Mouse (Mus musculus) MEL (cell line): ENCODE measurements around the gene Sult6b1.

Source experiments
- CHD1 ChIP-seq: IDR thresholded peaks from 2 replicates; pipeline ENCODE4 v1.6.1; 2012; ENCODE audit warnings: low read depth, mild to moderate bottlenecking, inconsistent platforms, low read length, improper control_type of control experiment
- HCFC1 ChIP-seq: IDR thresholded peaks from 2 replicates; pipeline ENCODE4 v1.6.1; 2012; ENCODE audit warnings: low read depth, mild to moderate bottlenecking, inconsistent platforms, low read length, improper control_type of control experiment, moderate library complexity
- POLR2A ChIP-seq, 2 experiments: IDR thresholded peaks; 2 replicates each; pipeline ENCODE4 v1.6.1; 2011 to 2012; ENCODE audit warnings: low read length in 2 of 2, mild to moderate bottlenecking in 2 of 2, control low read depth in 1 of 2, improper control_type of control experiment in 1 of 2, low read depth in 1 of 2, moderate library complexity in 1 of 2; ENCODE audit not compliant: control insufficient read depth in 1 of 2, insufficient read depth in 1 of 2, poor library complexity in 1 of 2
- POLR2AphosphoS2 ChIP-seq: IDR thresholded peaks from 2 replicates; pipeline ENCODE4 v1.6.1; 2011; ENCODE audit warnings: low read length, improper control_type of control experiment
- SMC3 ChIP-seq: IDR thresholded peaks from 2 replicates; pipeline ENCODE4 v1.6.1; 2011; ENCODE audit warnings: low read depth, low read length, improper control_type of control experiment
- TCF12 ChIP-seq: IDR thresholded peaks from 2 replicates; pipeline ENCODE4 v1.6.1; 2014; ENCODE audit warnings: low read depth, mild to moderate bottlenecking, inconsistent platforms, low read length, improper control_type of control experiment, moderate library complexity
- ZMIZ1 ChIP-seq: IDR thresholded peaks from 2 replicates; pipeline ENCODE4 v1.6.1; 2012; ENCODE audit warnings: low read depth, mild to moderate bottlenecking, inconsistent platforms, low read length, improper control_type of control experiment, moderate library complexity

GRCm38 (mm10) chr17:78883291-78883690, 23.5 kb downstream of the Sult6b1 start:
- TF ChIP-seq SMC3, result no peak
- no peak for TF ChIP-seq POLR2A (IDR thresholded peaks at IDR 0.05; ENCODE audit: control insufficient read depth in 1 of 2, insufficient read depth in 1 of 2, low read depth in 1 of 2, low read length in 2 of 2, poor library complexity in 1 of 2)
- no peak for TF ChIP-seq POLR2AphosphoS2
- TF ChIP-seq ZMIZ1, result no peak
- TF ChIP-seq HCFC1, result no peak
- TF ChIP-seq TCF12, result no peak
- TF ChIP-seq CHD1, result no peak
